Mouse (Mus musculus) lung, adult 2 months (tissue): ENCODE data around the gene Ap4e1.

Experiments used
- CTCF ChIP-seq: fragments of 200-500 bp; IDR thresholded peaks from 2 replicates; pipeline ENCODE4 v1.5.1; 2011; ENCODE audit warnings: mild to moderate bottlenecking, low read length, control low read depth; ENCODE audit not compliant: insufficient read depth
- POLR2A ChIP-seq: fragments of 200-500 bp; IDR thresholded peaks from 2 replicates; pipeline ENCODE4 v1.6.1; 2011; ENCODE audit warnings: low read depth, mild to moderate bottlenecking, control low read depth, low read length, borderline replicate concordance; ENCODE audit errors: extremely low read depth

- TF ChIP-seq POLR2A (no peak), CTCF (no peak)
Observed at GRCm38 (mm10) chr2:127074116-127074515, 65.6 kb downstream of the Ap4e1 start.
